Mouse (Mus musculus) MEL (cell line): ENCODE data around the gene Ift88. TPM values are rescaled to one million over a fixed set of nuclear protein-coding genes. Genes with fewer than 3 reads are reported as not detected.

ENCODE experiments used
- DNase-seq: peaks from one replicate; pipeline ENCODE4 v3.0.0; 2011; ENCODE audit warnings: low read depth, low spot score
- H3K27ac ChIP-seq: 2 replicates; pipeline ENCODE4 v1.5.1; 2012; ENCODE audit warnings: low read depth, mild to moderate bottlenecking, control low read depth, low read length, moderate library complexity; ENCODE audit not compliant: control insufficient read depth
- H3K27me3 ChIP-seq, 2 experiments: fragments of 150-350 bp in 1 of 2; sonication (generic) in 1 of 2; 2 replicates each; pipeline ENCODE4 v1.6.1; 2012; ENCODE audit warnings: low read length in 2 of 2, mild to moderate bottlenecking in 2 of 2, improper control_type of control experiment in 1 of 2, moderate library complexity in 1 of 2; ENCODE audit not compliant: insufficient read depth in 2 of 2, control insufficient read depth in 1 of 2
- H3K36me3 ChIP-seq, 2 experiments: 2 replicates each; pipeline ENCODE4 v1.6.1; 2012 to 2014; ENCODE audit warnings: low read length in 2 of 2, improper control_type of control experiment in 1 of 2, inconsistent platforms in 1 of 2, mild to moderate bottlenecking in 1 of 2; ENCODE audit not compliant: insufficient read depth in 2 of 2, control insufficient read depth in 1 of 2
- H3K4me1 ChIP-seq, 2 experiments: fragments of 150-350 bp in 1 of 2; sonication (generic) in 1 of 2; 2 replicates each; pipeline ENCODE4 v1.6.1; 2012; ENCODE audit warnings: low read length in 2 of 2, improper control_type of control experiment in 1 of 2, mild to moderate bottlenecking in 1 of 2; ENCODE audit not compliant: insufficient read depth in 2 of 2, control insufficient read depth in 1 of 2
- H3K4me3 ChIP-seq, 2 experiments: fragments of 150-350 bp in 1 of 2; sonication (generic) in 1 of 2; 2 replicates each; pipeline ENCODE4 v1.5.1; 2012; ENCODE audit warnings: low read depth in 2 of 2, low read length in 2 of 2, mild to moderate bottlenecking in 2 of 2, moderate library complexity in 2 of 2, control low read depth in 1 of 2, improper control_type of control experiment in 1 of 2; ENCODE audit not compliant: control insufficient read depth in 1 of 2, insufficient read depth in 1 of 2
- H3K79me2 ChIP-seq: 2 replicates; pipeline ENCODE4 v1.6.1; 2012; ENCODE audit warnings: mild to moderate bottlenecking, low read length, moderate library complexity; ENCODE audit not compliant: control insufficient read depth, poor library complexity, insufficient read depth
- H3K9ac ChIP-seq: 2 replicates; pipeline ENCODE4 v1.6.1; 2012; ENCODE audit warnings: low read depth, mild to moderate bottlenecking, control low read depth, low read length, moderate library complexity; ENCODE audit not compliant: control insufficient read depth, poor library complexity, severe bottlenecking
- H3K9me3 ChIP-seq: fragments of 150-350 bp; sonication (generic); replicated peaks from 2 replicates; pipeline ENCODE4 v1.6.1; 2012; ENCODE audit warnings: mild to moderate bottlenecking, low read length, improper control_type of control experiment, moderate library complexity; ENCODE audit not compliant: insufficient read depth
- BHLHE40 ChIP-seq: IDR thresholded peaks from 2 replicates; pipeline ENCODE4 v1.6.1; 2012; ENCODE audit warnings: low read depth, mild to moderate bottlenecking, inconsistent platforms, low read length, improper control_type of control experiment, borderline replicate concordance
- CHD1 ChIP-seq: IDR thresholded peaks from 2 replicates; pipeline ENCODE4 v1.6.1; 2012; ENCODE audit warnings: low read depth, mild to moderate bottlenecking, inconsistent platforms, low read length, improper control_type of control experiment
- EP300 ChIP-seq, 2 experiments: IDR thresholded peaks; 2 replicates each; pipeline ENCODE4 v1.6.1; 2011; ENCODE audit warnings: improper control_type of control experiment in 2 of 2, low read length in 2 of 2, low read depth in 1 of 2, mild to moderate bottlenecking in 1 of 2
- ETS1 ChIP-seq: IDR thresholded peaks from 2 replicates; pipeline ENCODE4 v1.6.1; 2012; ENCODE audit warnings: low read depth, mild to moderate bottlenecking, inconsistent platforms, low read length, improper control_type of control experiment, moderate library complexity
- GABPA ChIP-seq: IDR thresholded peaks from 2 replicates; pipeline ENCODE4 v1.6.1; 2012; ENCODE audit warnings: low read depth, mild to moderate bottlenecking, inconsistent platforms, low read length, improper control_type of control experiment, moderate library complexity
- GATA1 ChIP-seq: IDR thresholded peaks from 2 replicates; pipeline ENCODE4 v1.6.1; 2011; ENCODE audit warnings: low read depth, low read length, improper control_type of control experiment
- HCFC1 ChIP-seq: IDR thresholded peaks from 2 replicates; pipeline ENCODE4 v1.6.1; 2012; ENCODE audit warnings: low read depth, mild to moderate bottlenecking, inconsistent platforms, low read length, improper control_type of control experiment, moderate library complexity
- KAT2A ChIP-seq: conservative IDR thresholded peaks from 2 replicates; pipeline ENCODE4 v1.6.1; 2012; ENCODE audit warnings: low read depth, low read length, improper control_type of control experiment, inconsistent platforms
- MAFK ChIP-seq: IDR thresholded peaks from 2 replicates; pipeline ENCODE4 v1.6.1; 2011; ENCODE audit warnings: low read depth, mild to moderate bottlenecking, low read length, improper control_type of control experiment, borderline replicate concordance
- MAZ ChIP-seq: IDR thresholded peaks from 2 replicates; pipeline ENCODE4 v1.6.1; 2012; ENCODE audit warnings: low read depth, mild to moderate bottlenecking, inconsistent platforms, low read length, improper control_type of control experiment
- MEF2A ChIP-seq: IDR thresholded peaks from 2 replicates; pipeline ENCODE4 v1.6.1; 2014; ENCODE audit warnings: low read depth, mild to moderate bottlenecking, inconsistent platforms, low read length, improper control_type of control experiment; ENCODE audit not compliant: poor library complexity, insufficient replicate concordance, severe bottlenecking; ENCODE audit errors: extremely low read depth
- MXI1 ChIP-seq: IDR thresholded peaks from 2 replicates; pipeline ENCODE4 v1.6.1; 2011; ENCODE audit warnings: mild to moderate bottlenecking, low read depth, low read length, improper control_type of control experiment
- MYB ChIP-seq: IDR thresholded peaks from 2 replicates; pipeline ENCODE4 v1.6.1; 2011; ENCODE audit warnings: mild to moderate bottlenecking, low read depth, low read length, improper control_type of control experiment
- NELFE ChIP-seq: IDR thresholded peaks from 2 replicates; pipeline ENCODE4 v1.6.1; 2011; ENCODE audit warnings: low read depth, low read length, improper control_type of control experiment
- POLR2AphosphoS2 ChIP-seq: IDR thresholded peaks from 2 replicates; pipeline ENCODE4 v1.6.1; 2011; ENCODE audit warnings: low read length, improper control_type of control experiment
- POLR2AphosphoS5 ChIP-seq: IDR thresholded peaks from 2 replicates; pipeline ENCODE4 v1.6.1; 2012; ENCODE audit warnings: low read depth, borderline replicate concordance, mild to moderate bottlenecking, inconsistent platforms, low read length, moderate library complexity, mixed read lengths
- RAD21 ChIP-seq: IDR thresholded peaks from 2 replicates; pipeline ENCODE4 v1.6.1; 2011; ENCODE audit warnings: mild to moderate bottlenecking, low read depth, low read length, improper control_type of control experiment
- SIN3A ChIP-seq: IDR thresholded peaks from 2 replicates; pipeline ENCODE4 v1.6.1; 2012; ENCODE audit warnings: low read length, improper control_type of control experiment, inconsistent platforms
- SMC3 ChIP-seq: IDR thresholded peaks from 2 replicates; pipeline ENCODE4 v1.6.1; 2011; ENCODE audit warnings: low read depth, low read length, improper control_type of control experiment
- TBP ChIP-seq: IDR thresholded peaks from 2 replicates; pipeline ENCODE4 v1.8.0; 2011; ENCODE audit warnings: low read depth, low read length, improper control_type of control experiment
- USF1 ChIP-seq: IDR thresholded peaks from 2 replicates; pipeline ENCODE4 v1.6.1; 2014; ENCODE audit warnings: low read depth, mild to moderate bottlenecking, inconsistent platforms, low read length, improper control_type of control experiment, moderate library complexity
- USF2 ChIP-seq, 2 experiments: IDR thresholded peaks; 2 replicates each; pipeline ENCODE4 v1.6.1; 2011 to 2012; ENCODE audit warnings: improper control_type of control experiment in 2 of 2, low read length in 2 of 2, borderline replicate concordance in 1 of 2, inconsistent platforms in 1 of 2, low read depth in 1 of 2, mild to moderate bottlenecking in 1 of 2; ENCODE audit not compliant: insufficient read depth in 1 of 2
- ZC3H11A ChIP-seq: IDR thresholded peaks from 2 replicates; pipeline ENCODE4 v1.6.1; 2012; ENCODE audit warnings: low read depth, mild to moderate bottlenecking, inconsistent platforms, low read length, improper control_type of control experiment
- polyA plus RNA-seq, 2 experiments: library from polyadenylated mRNA; stranded (reverse) in 1 of 2; unstranded in 1 of 2; fragments of >175 nt in 1 of 2; fragments of >200 nt in 1 of 2; gene quantifications; 2 replicates each; pipeline versions ENCODE4 v1.2.1 to v1.2.4; 2012; ENCODE audit warnings: low replicate concordance in 2 of 2, low read depth in 1 of 2; ENCODE audit not compliant: insufficient read length in 2 of 2, insufficient read depth in 1 of 2, missing spikeins in 1 of 2
- total RNA-seq: library from RNA; depleted of rRNA; stranded (reverse); fragments of 300-350 nt; gene quantifications from 2 replicates; pipeline ENCODE4 v1.2.3, GENCODE M21; 2012

Ift88 gene
- total and polyA plus RNA-seq, 3 experiments: 2.4 to 5.1 TPM; not detected in 1

DNA sequence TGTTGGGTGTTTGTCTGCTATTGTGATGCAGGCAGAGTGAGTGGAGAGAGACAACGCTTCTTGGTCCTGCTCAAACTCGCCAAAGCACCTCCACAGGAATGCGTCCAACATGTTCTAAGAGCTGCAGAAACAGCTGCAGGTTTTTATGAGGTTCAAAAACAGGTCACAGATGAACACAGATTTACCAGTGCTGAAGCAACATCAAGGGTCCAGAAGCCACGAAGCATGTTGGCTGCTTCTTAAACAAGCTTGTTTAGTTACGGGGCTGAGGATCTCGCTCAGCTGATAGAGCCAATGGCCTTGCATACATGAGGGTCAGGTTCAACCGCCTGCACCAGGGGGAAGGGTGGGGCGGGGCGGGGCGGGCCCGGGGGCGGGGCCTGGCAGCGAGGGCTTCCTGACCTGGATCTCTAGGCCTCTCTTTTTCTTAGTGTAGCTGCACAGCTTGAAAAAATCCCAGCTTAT lies 122.7 kb downstream of the Ift88 start:
- no peaks in the 10 kb centered on the region for H3K79me2 ChIP-seq
- H3K4me1 ChIP-seq: peaks cover 0 to 24% of the 10 kb centered on the region in 2 experiments; a peak in 2 of 4 replicates
- H3K9me3 ChIP-seq: no peaks in the 10 kb centered on the region
- peak; percentile 76 for DNase-seq
- no peaks in the 10 kb centered on the region for H3K27me3 ChIP-seq
- H3K27ac ChIP-seq: peak overlapping the region; percentile 21
- TF ChIP-seq ZC3H11A: no peak
- TF ChIP-seq ETS1: peak; percentile 30; the same call in 1 of the 2 replicates
- TF ChIP-seq KAT2A: no peak
- no peak for TF ChIP-seq HCFC1
- 0 out of 2 replicates have a peak, but pooled peaks have one; percentile 36 for TF ChIP-seq MXI1
- no peak for TF ChIP-seq TBP
- no peak for TF ChIP-seq MEF2A
- TF ChIP-seq USF2 (IDR thresholded peaks at IDR 0.05; ENCODE audit: borderline replicate concordance in 1 of 2, insufficient read depth in 1 of 2, low read depth in 1 of 2, low read length in 2 of 2): no peak
- TF ChIP-seq POLR2AphosphoS2: no peak
- TF ChIP-seq EP300 (IDR thresholded peaks at IDR 0.05; ENCODE audit: low read depth in 1 of 2, low read length in 2 of 2): no peak
- TF ChIP-seq USF1: no peak
- no peak for TF ChIP-seq GATA1
- TF ChIP-seq POLR2AphosphoS5: no peak
- TF ChIP-seq MAZ: no peak
- no peak for TF ChIP-seq MAFK
- 0 out of 2 replicates have a peak, but pooled peaks have one; percentile 26 for TF ChIP-seq SIN3A
- TF ChIP-seq CHD1: no peak
- no peak for TF ChIP-seq NELFE
- TF ChIP-seq BHLHE40: no peak
- TF ChIP-seq GABPA: no peak
- no peak for TF ChIP-seq SMC3
- TF ChIP-seq RAD21: no peak
- TF ChIP-seq MYB: no peak
- H3K36me3 ChIP-seq: peaks cover 0 to 13% of the 10 kb centered on the region in 2 experiments; a peak in 2 of 4 replicates
- peak overlapping the region; percentile 40 for H3K9ac ChIP-seq
- H3K4me3 ChIP-seq: peak overlapping the region; percentile 24 to 63
